Mouse (Mus musculus) heart, embryonic 10.5 days (tissue): ENCODE results near the gene Nsd2. TPM values are rescaled to one million over a fixed set of nuclear protein-coding genes. Genes with fewer than 3 reads are reported as not detected.
"Not testable (repeated sequence)": the region's sequence is repeated elsewhere in the genome, so short reads cannot be mapped to it uniquely, and the experiment has no call there.

Experiments used
- DNase-seq: peaks from one replicate; pipeline ENCODE4 v3.0.0-alpha.2; 2017; ENCODE audit warnings: low spot score
- H3K27ac ChIP-seq: fragments of 300-500 bp; sonication (generic); 2 replicates; pipeline ENCODE4 v1.5.1; 2016; ENCODE audit warnings: mild to moderate bottlenecking
- H3K27me3 ChIP-seq: fragments of 300-500 bp; sonication (generic); 2 replicates; pipeline ENCODE4 v1.6.1; 2016; ENCODE audit warnings: mild to moderate bottlenecking; ENCODE audit not compliant: poor library complexity, insufficient read depth, severe bottlenecking
- H3K36me3 ChIP-seq: fragments of 300-500 bp; sonication (generic); 2 replicates; pipeline ENCODE4 v1.6.1; 2016; ENCODE audit warnings: mild to moderate bottlenecking, moderate library complexity
- H3K4me1 ChIP-seq: fragments of 300-500 bp; sonication (generic); 2 replicates; pipeline ENCODE4 v1.6.1; 2016; ENCODE audit warnings: mild to moderate bottlenecking
- H3K4me3 ChIP-seq: fragments of 300-500 bp; sonication (generic); 2 replicates; pipeline ENCODE4 v1.5.1; 2016; ENCODE audit warnings: mild to moderate bottlenecking, moderate library complexity
- H3K9me3 ChIP-seq: fragments of 300-500 bp; sonication (generic); 2 replicates; pipeline ENCODE4 v1.6.1; 2016; ENCODE audit warnings: mild to moderate bottlenecking, moderate library complexity
- WGBS: fragments of 180-500 bp; shearing (Covaris S2); methylation state at CpG from one replicate; pipeline ENCODE4 v1.1.7; 2016; 5-methylcytosine and 5-hydroxymethylcytosine counted together
- microRNA-seq: library from miRNA; unstranded; fragments of <30 nt; microRNA quantifications from one replicate; pipeline ENCODE4, GENCODE M21; 2017
- polyA plus RNA-seq: library from polyadenylated mRNA; unstranded; fragments of >200 nt; fragmentation: Nextera tagmentation; extraction: Ambion mirVana; gene quantifications from 2 replicates; pipeline ENCODE4 v1.2.1, GENCODE M21; 2016

The Nsd2 gene
- polyA plus RNA-seq, 1 experiment from 2014 or later: 48.7 TPM

DNA sequence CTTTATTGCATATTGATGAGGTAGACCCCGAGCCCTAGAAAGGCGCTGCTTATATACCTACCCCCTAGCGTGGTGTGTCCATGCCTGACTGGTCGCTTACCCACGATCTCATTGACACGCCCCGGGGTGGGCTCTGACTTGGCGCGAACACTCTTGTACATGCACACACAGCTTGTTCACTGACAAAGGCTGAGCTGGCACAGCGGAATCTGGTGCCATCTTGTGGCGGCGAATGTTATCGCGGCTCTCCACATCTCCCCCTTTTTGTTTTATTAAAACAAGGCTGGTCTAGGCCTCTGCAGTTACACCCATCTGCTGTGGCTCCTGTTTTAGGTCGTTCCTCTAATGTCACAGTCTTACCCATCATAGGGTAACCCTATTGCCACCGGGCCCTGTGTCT is 126.5 kb downstream of the Nsd2 start:
- H3K36me3 ChIP-seq, DNase-seq: not testable (repeated sequence)

More for the DNA sequence above, 126.5 kb downstream of the Nsd2 start:
- H3K27ac ChIP-seq, H3K4me3 ChIP-seq, H3K27me3 ChIP-seq, H3K4me1 ChIP-seq: not testable (repeated sequence)
- H3K9me3 ChIP-seq: peaks cover 13% of the 10 kb centered on the region
- WGBS: 82% methylated on average over 16 of the region's 16 CpGs

Small RNAs within 50 kb of the gene (microRNA-seq; reads per million reads assigned to microRNA genes)
- gene Mir7024: not detected

Other genes starting within 250 kb of the Nsd2 start
- gene Fam53a, start 191.1 kb upstream of the Nsd2 start, polyA plus RNA-seq: 65.4 and 67.4 TPM in 2 replicates
- gene Gm9903, start 190.8 kb upstream of the Nsd2 start, polyA plus RNA-seq: 0.79 and 1.2 TPM in 2 replicates
- gene Slbp, start 168.2 kb upstream of the Nsd2 start, polyA plus RNA-seq: 173 and 225 TPM in 2 replicates
- 185 and 235 TPM in 2 replicates for gene Tacc3, start 162.6 kb upstream of the Nsd2 start, polyA plus RNA-seq
- 37.7 and 42.5 TPM in 2 replicates for gene Tmem129, start 162.3 kb upstream of the Nsd2 start, polyA plus RNA-seq
- 5.8 and 8.6 TPM in 2 replicates for gene Fgfr3, start 99.1 kb upstream of the Nsd2 start, polyA plus RNA-seq
- 53.2 and 56.3 TPM in 2 replicates for gene Letm1, start 37.9 kb upstream of the Nsd2 start, polyA plus RNA-seq
- 46.0 and 62.2 TPM in 2 replicates for gene Nelfa, start 115.7 kb downstream of the Nsd2 start, polyA plus RNA-seq
- gene Gm1673, start 162.7 kb downstream of the Nsd2 start, polyA plus RNA-seq: 82.7 and 88.8 TPM in 2 replicates
- 0.39 and 0.45 TPM in 2 replicates for gene Nat8l, start 175.3 kb downstream of the Nsd2 start, polyA plus RNA-seq